Comparison of ENCODE assay signal across 25 mouse cellular contexts in the genomic region with DNA sequence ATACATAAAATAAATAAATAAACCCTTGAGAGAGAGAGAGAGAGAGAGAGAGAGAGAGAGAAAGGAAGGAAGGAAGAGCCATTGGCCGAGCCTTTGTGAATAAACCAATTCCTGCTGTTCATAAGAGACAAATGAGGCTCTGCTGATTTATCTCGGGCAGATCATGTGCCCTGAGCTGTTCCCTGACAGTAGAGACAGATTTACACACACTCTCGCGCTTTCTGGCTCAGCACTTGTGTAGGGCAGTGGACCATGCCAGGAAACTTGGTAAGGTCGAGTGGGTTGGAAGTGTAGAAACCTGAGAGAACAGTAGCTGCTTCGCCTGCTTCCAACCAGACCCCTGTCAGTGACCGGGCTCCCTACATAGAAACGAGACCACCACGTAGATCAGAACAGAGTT. TPM values are rescaled to one million over a fixed set of nuclear protein-coding genes. Genes with fewer than 3 reads are reported as not detected.
DNase-seq lines count a peak whose midpoint lies in the region; ATAC-seq and TF ChIP-seq lines count a peak whose summit lies in the region.
"Had no signal": no experiment of that assay in that cellular context is flagged by ENCODE, and none has a peak within 500 bp of the region (broad histone marks: within the 10 kb centered on the region; RNA-seq: fewer than 3 reads in every experiment).

No protein-coding gene starts in this region.

- no peak for TF ChIP-seq CTCF in lung, postnatal 0 days (IDR thresholded peaks at IDR 0.05)

- no peak for ATAC-seq in heart, embryonic 14.5 days (ENCODE audit: insufficient number of reproducible peaks, insufficient read depth, low FRiP score, low read depth)
- ATAC-seq in lung, postnatal 0 days: peak; percentile 38
- ATAC-seq in kidney, embryonic 15.5 days (replicated peaks; ENCODE audit: low FRiP score): peak; percentile 90
- ATAC-seq in midbrain, embryonic 16.5 days: no peak
- ATAC-seq: forebrain, embryonic 14.5 days; inflammation-experienced regulatory T-cells, adult 6 months had no signal

- peak overlapping the region; percentile 27; the same call in 1 of the 2 replicates for H3K4me2 ChIP-seq in heart, embryonic 14.5 days (ENCODE audit: low read length)
- H3K4me2 ChIP-seq in lung, postnatal 0 days (replicated peaks; ENCODE audit: low read depth, low read length): no peak overlapping the region
- H3K4me2 ChIP-seq in kidney, embryonic 15.5 days: peak overlapping the region; percentile 36
- H3K4me2 ChIP-seq in midbrain, embryonic 16.5 days (ENCODE audit: low read length): no peak overlapping the region
- H3K4me2 ChIP-seq: hindbrain, embryonic 14.5 days; limb, embryonic 15.5 days had no signal

- no peaks in the 10 kb centered on the region for H3K36me3 ChIP-seq in heart, embryonic 14.5 days (ENCODE audit: control insufficient read depth, insufficient read depth, low read length)
- no peaks in the 10 kb centered on the region for H3K36me3 ChIP-seq in lung, postnatal 0 days (ENCODE audit: insufficient read depth, low read length)
- H3K36me3 ChIP-seq in kidney, embryonic 15.5 days: no peaks in the 10 kb centered on the region
- H3K36me3 ChIP-seq in midbrain, embryonic 16.5 days (ENCODE audit: control insufficient read depth, insufficient read depth, low read length): no peaks in the 10 kb centered on the region
- H3K36me3 ChIP-seq: limb, embryonic 15.5 days; midbrain, embryonic 10.5 days had no signal

- no peak overlapping the region for H3K27ac ChIP-seq in heart, embryonic 14.5 days (replicated peaks in 1 of 2; ENCODE audit: control insufficient read depth in 1 of 2, insufficient read depth in 1 of 2, low read depth in 2 of 2, low read length in 2 of 2)
- H3K27ac ChIP-seq in lung, postnatal 0 days (ENCODE audit: low read length): no peak overlapping the region
- H3K27ac ChIP-seq in kidney, embryonic 15.5 days: no peak overlapping the region
- no peak overlapping the region for H3K27ac ChIP-seq in midbrain, embryonic 16.5 days (ENCODE audit: low read length)
- H3K27ac ChIP-seq: gastrocnemius, adult 2 months; hindbrain, embryonic 14.5 days; left cerebral cortex, adult 2 months; limb, embryonic 15.5 days; liver, embryonic 14.5 days; midbrain, embryonic 10.5 days had no signal

- H3K9me3 ChIP-seq in heart, embryonic 14.5 days (ENCODE audit: control insufficient read depth, low read length): no peaks in the 10 kb centered on the region
- H3K9me3 ChIP-seq in lung, postnatal 0 days (ENCODE audit: low read length): no peaks in the 10 kb centered on the region
- no peaks in the 10 kb centered on the region for H3K9me3 ChIP-seq in kidney, embryonic 15.5 days (replicated peaks)
- no peaks in the 10 kb centered on the region for H3K9me3 ChIP-seq in midbrain, embryonic 16.5 days (replicated peaks; ENCODE audit: control insufficient read depth, low read length, poor library complexity, severe bottlenecking)
- H3K9me3 ChIP-seq: limb, embryonic 15.5 days; midbrain, embryonic 10.5 days had no signal

- TF ChIP-seq EP300 in lung, postnatal 0 days (IDR thresholded peaks at IDR 0.05): no peak

- no peak overlapping the region for H3K4me3 ChIP-seq in heart, embryonic 14.5 days (ENCODE audit: control insufficient read depth in 1 of 2, insufficient read depth in 1 of 2, low read depth in 1 of 2, low read length in 2 of 2)
- H3K4me3 ChIP-seq in lung, postnatal 0 days (ENCODE audit: low read depth, low read length): no peak overlapping the region
- no peak overlapping the region for H3K4me3 ChIP-seq in kidney, embryonic 15.5 days (replicated peaks)
- no peak overlapping the region for H3K4me3 ChIP-seq in midbrain, embryonic 16.5 days (ENCODE audit: low read depth, low read length)
- H3K4me3 ChIP-seq: gastrocnemius, adult 2 months; left cerebral cortex, adult 2 months; limb, embryonic 15.5 days; midbrain, embryonic 10.5 days had no signal

- no peak for DNase-seq in heart, postnatal 25 days (ENCODE audit: low spot score)
- peak; percentile 24 for DNase-seq in lung, postnatal 0 days (ENCODE audit: low spot score)
- no peak for DNase-seq in lung, postnatal 25 days (ENCODE audit: low spot score)
- DNase-seq in kidney, postnatal 36 days: peak; percentile 18 to 35
- DNase-seq in layer of hippocampus, postnatal 10 days (ENCODE audit: low spot score in 2 of 2): no peak
- DNase-seq: adrenal gland, adult 2 months; cerebellum, adult 2 months; cerebellum, postnatal 36 days; gastrocnemius, adult 2 months; heart, postnatal 4 days; layer of hippocampus, adult 9-11 months; left cerebral cortex, postnatal 4 days; right cerebral cortex, adult 18-20 months; thymus, adult 18-20 months; thymus, postnatal 4 days had no signal

- H3K9ac ChIP-seq in heart, embryonic 14.5 days (ENCODE audit: low read length): no peak overlapping the region
- H3K9ac ChIP-seq in lung, postnatal 0 days (replicated peaks; ENCODE audit: low read depth): no peak overlapping the region
- no peak overlapping the region for H3K9ac ChIP-seq in kidney, embryonic 15.5 days
- H3K9ac ChIP-seq in midbrain, embryonic 16.5 days (ENCODE audit: low read depth, low read length): no peak overlapping the region
- H3K9ac ChIP-seq: hindbrain, embryonic 14.5 days; limb, embryonic 15.5 days; liver, embryonic 14.5 days had no signal

- no peaks in the 10 kb centered on the region for H3K27me3 ChIP-seq in heart, embryonic 14.5 days (ENCODE audit: control insufficient read depth, insufficient read depth, low read length)
- no peaks in the 10 kb centered on the region for H3K27me3 ChIP-seq in lung, postnatal 0 days (replicated peaks; ENCODE audit: insufficient read depth, low read length)
- no peaks in the 10 kb centered on the region for H3K27me3 ChIP-seq in kidney, embryonic 15.5 days
- no peaks in the 10 kb centered on the region for H3K27me3 ChIP-seq in midbrain, embryonic 16.5 days (ENCODE audit: control insufficient read depth, insufficient read depth, low read depth, low read length)
- H3K27me3 ChIP-seq: limb, embryonic 15.5 days had no signal

- no peaks in the 10 kb centered on the region for H3K4me1 ChIP-seq in heart, embryonic 14.5 days (ENCODE audit: control insufficient read depth in 2 of 2, insufficient read depth in 2 of 2, low read length in 2 of 2)
- no peaks in the 10 kb centered on the region for H3K4me1 ChIP-seq in lung, postnatal 0 days (ENCODE audit: insufficient read depth, low read depth, low read length)
- peaks cover 14% of the 10 kb centered on the region for H3K4me1 ChIP-seq in kidney, embryonic 15.5 days
- no peaks in the 10 kb centered on the region for H3K4me1 ChIP-seq in midbrain, embryonic 16.5 days (ENCODE audit: control insufficient read depth, insufficient read depth, low read length)
- H3K4me1 ChIP-seq: limb, embryonic 15.5 days; midbrain, embryonic 10.5 days had no signal

- 67% methylated on average over 9 of the region's 9 CpGs for WGBS in heart, embryonic 14.5 days
- 35% methylated on average over 9 of the region's 9 CpGs for WGBS in lung, postnatal 0 days
- WGBS in kidney, embryonic 15.5 days: 21% methylated on average over 9 of the region's 9 CpGs
- 76% methylated on average over 9 of the region's 9 CpGs for WGBS in midbrain, embryonic 16.5 days

- intact Hi-C loops in heart, postnatal 25 days (cut with DNase I): no loop called here

RNA-seq across cellular contexts. Expression of a gene that starts 29.6 kb away (rescaled TPM):
- 112 and 113 TPM in 2 replicates for polyA plus RNA-seq in heart, embryonic 14.5 days (2014; fragmentation: Nextera tagmentation; extraction: Ambion mirVana)
- total RNA-seq in heart, postnatal 25 days (2021): 10 to 100 TPM; 85.7 to 87.2 TPM
- polyA plus RNA-seq in lung, postnatal 0 days (2015; fragmentation: Nextera tagmentation; extraction: Ambion mirVana): 101 and 118 TPM in 2 replicates
- 126 and 132 TPM in 2 replicates for polyA plus RNA-seq in kidney, embryonic 15.5 days (2015; fragmentation: Nextera tagmentation; extraction: Ambion mirVana)
- polyA plus RNA-seq in midbrain, embryonic 16.5 days (2015; fragmentation: Nextera tagmentation; extraction: Ambion mirVana): 151 and 161 TPM in 2 replicates
- 10 to 100 TPM; 80.5 to 96.2 TPM for total RNA-seq in layer of hippocampus, postnatal 10 days (2021)

RNA-seq across cellular contexts. Expression of a gene that starts 29.6 kb away (rescaled TPM):
- polyA plus RNA-seq in heart, embryonic 14.5 days (2014; fragmentation: Nextera tagmentation; extraction: Ambion mirVana): 27.1 and 28.5 TPM in 2 replicates
- 10 to 100 TPM; 19.2 to 22.0 TPM for total RNA-seq in heart, postnatal 25 days (2021)
- polyA plus RNA-seq in lung, postnatal 0 days (2015; fragmentation: Nextera tagmentation; extraction: Ambion mirVana): 22.3 and 25.9 TPM in 2 replicates
- polyA plus RNA-seq in kidney, embryonic 15.5 days (2015; fragmentation: Nextera tagmentation; extraction: Ambion mirVana): 56.7 and 58.1 TPM in 2 replicates
- 37.2 and 40.6 TPM in 2 replicates for polyA plus RNA-seq in midbrain, embryonic 16.5 days (2015; fragmentation: Nextera tagmentation; extraction: Ambion mirVana)
- total RNA-seq in layer of hippocampus, postnatal 10 days (2021): 10 to 100 TPM; 31.6 to 34.3 TPM

RNA-seq across cellular contexts. Expression of a gene that starts 31.8 kb away (rescaled TPM):
- 87.9 and 89.6 TPM in 2 replicates for polyA plus RNA-seq in heart, embryonic 14.5 days (2014; fragmentation: Nextera tagmentation; extraction: Ambion mirVana)
- 10 to 100 TPM; 19.4 to 20.2 TPM for total RNA-seq in heart, postnatal 25 days (2021)
- 58.2 and 60.4 TPM in 2 replicates for polyA plus RNA-seq in lung, postnatal 0 days (2015; fragmentation: Nextera tagmentation; extraction: Ambion mirVana)
- 99.1 and 100 TPM in 2 replicates for polyA plus RNA-seq in kidney, embryonic 15.5 days (2015; fragmentation: Nextera tagmentation; extraction: Ambion mirVana)
- polyA plus RNA-seq in midbrain, embryonic 16.5 days (2015; fragmentation: Nextera tagmentation; extraction: Ambion mirVana): 123 and 128 TPM in 2 replicates
- 10 to 100 TPM; 79.8 to 84.7 TPM for total RNA-seq in layer of hippocampus, postnatal 10 days (2021)

Comparison
In these comparisons a context has a peak if more than half of its experiments do, and no peak if none do; other contexts are left out.
1. DNase-seq: peak in lung, postnatal 0 days (single experiment) and kidney, postnatal 36 days (2 of 2); none in heart, postnatal 25 days (single experiment), lung, postnatal 25 days (single experiment) and layer of hippocampus, postnatal 10 days (0 of 2).
2. ATAC-seq: peak in lung, postnatal 0 days (single experiment) and kidney, embryonic 15.5 days (single experiment); none in heart, embryonic 14.5 days (single experiment) and midbrain, embryonic 16.5 days (single experiment).
3. H3K4me2 ChIP-seq: peak in heart, embryonic 14.5 days (single experiment) and kidney, embryonic 15.5 days (single experiment); none in lung, postnatal 0 days (single experiment) and midbrain, embryonic 16.5 days (single experiment).